Mouse (Mus musculus) CH12.LX (cell line): ENCODE data around the gene 4833427G06Rik.

Experiments
- CTCF ChIP-seq, 2 experiments: IDR thresholded peaks in 1 of 2; conservative IDR thresholded peaks in 1 of 2; 2 replicates each; pipeline ENCODE4 v1.5.1; 2011 to 2012; ENCODE audit warnings: low read depth in 2 of 2, low read length in 2 of 2, improper control_type of control experiment in 1 of 2, inconsistent platforms in 1 of 2, mild to moderate bottlenecking in 1 of 2, moderate library complexity in 1 of 2
- E2F4 ChIP-seq: IDR thresholded peaks from 2 replicates; pipeline ENCODE4 v1.6.1; 2011; ENCODE audit warnings: low read depth, low read length, improper control_type of control experiment; ENCODE audit not compliant: insufficient replicate concordance
- ELF1 ChIP-seq: IDR thresholded peaks from 2 replicates; pipeline ENCODE4 v1.6.1; 2014; ENCODE audit warnings: low read depth, mild to moderate bottlenecking, inconsistent platforms, low read length, improper control_type of control experiment
- POLR2A ChIP-seq: IDR thresholded peaks from 2 replicates; pipeline ENCODE4 v1.6.1; 2011; ENCODE audit warnings: low read depth, mild to moderate bottlenecking, improper control_type of control experiment, low read length
- SIN3A ChIP-seq: IDR thresholded peaks from 2 replicates; pipeline ENCODE4 v1.6.1; 2012; ENCODE audit warnings: low read length, improper control_type of control experiment, inconsistent platforms
- USF1 ChIP-seq: IDR thresholded peaks from 2 replicates; pipeline ENCODE4 v1.6.1; 2014; ENCODE audit warnings: low read depth, mild to moderate bottlenecking, inconsistent platforms, low read length, improper control_type of control experiment

- TF ChIP-seq SIN3A: no peak
- TF ChIP-seq USF1: no peak
- TF ChIP-seq ELF1: no peak
- TF ChIP-seq CTCF (conservative IDR thresholded peaks at IDR 0.05 in 1 of 2, IDR thresholded peaks at IDR 0.05 in 1 of 2; ENCODE audit: low read depth in 2 of 2, low read length in 2 of 2): no peak
- no peak for TF ChIP-seq E2F4
- no peak for TF ChIP-seq POLR2A
These were observed 20.3 kb downstream of the 4833427G06Rik start for GRCm38 (mm10) chr9:51081614-51082013.
